Mouse (Mus musculus) skeletal muscle tissue, postnatal 0 days (tissue): ENCODE results near the gene Prg4. TPM values are rescaled to one million over a fixed set of nuclear protein-coding genes. Genes with fewer than 3 reads are reported as not detected.

Experiments
- polyA plus RNA-seq: library from polyadenylated mRNA; unstranded; fragments of >200 nt; fragmentation: Nextera tagmentation; extraction: Ambion mirVana; gene quantifications from 2 replicates; pipeline ENCODE4 v1.2.1, GENCODE M21; 2015

The Prg4 gene
- 0.59 and 0.84 TPM in 2 replicates for polyA plus RNA-seq

DNA sequence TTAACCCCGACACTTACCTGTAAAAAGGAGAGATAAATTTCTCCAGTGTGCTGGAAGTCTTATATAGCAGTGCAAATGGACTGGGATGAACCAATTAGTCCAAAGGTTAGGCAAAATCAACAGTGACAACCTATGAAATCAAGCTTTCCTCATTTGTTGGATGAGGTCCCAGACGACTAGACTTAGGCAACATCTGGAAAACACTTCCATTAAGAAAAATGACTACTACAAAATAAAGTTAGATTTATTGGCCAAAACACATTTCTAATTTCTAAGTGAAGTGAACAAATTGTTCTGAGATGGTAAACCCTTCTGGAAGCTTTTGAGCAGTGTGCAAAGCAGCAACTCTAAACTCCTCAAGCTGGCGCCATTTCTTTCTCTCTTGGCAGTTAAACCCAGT lies at the start of gene Prg4:
Gene Prg4, minus strand, starts transcription at position 34 of the 400 bp plus-strand sequence.

Other genes starting within 250 kb of the Prg4 start
- gene Pdc, start 146.7 kb downstream of the Prg4 start, polyA plus RNA-seq = 0.21 TPM in 1 of 2 replicates, not detected in the other
- 103 and 108 TPM in 2 replicates for gene Tpr, start 73.3 kb downstream of the Prg4 start, polyA plus RNA-seq
- 30.1 and 37.6 TPM in 2 replicates for gene Odr4, start 73.1 kb downstream of the Prg4 start, polyA plus RNA-seq